Mouse (Mus musculus) cortical plate, adult 2 months (tissue): Measurements from ENCODE around the gene Smc6. TPM values are rescaled to one million over a fixed set of nuclear protein-coding genes. Genes with fewer than 3 reads are reported as not detected.

ENCODE experiments used
- H3K27ac ChIP-seq: fragments of 200-500 bp; 2 replicates; pipeline ENCODE4 v1.5.1; 2012; ENCODE audit warnings: low read length, control low read depth, inconsistent platforms; ENCODE audit not compliant: insufficient read depth
- H3K4me1 ChIP-seq: fragments of 200-500 bp; 2 replicates; pipeline ENCODE4 v1.6.1; 2011; ENCODE audit warnings: low read length; ENCODE audit not compliant: control insufficient read depth, insufficient read depth
- H3K4me3 ChIP-seq: fragments of 200-500 bp; 2 replicates; pipeline ENCODE4 v1.5.1; 2011; ENCODE audit warnings: mild to moderate bottlenecking, low read length, control low read depth; ENCODE audit not compliant: insufficient read depth
- CTCF ChIP-seq: fragments of 200-500 bp; IDR thresholded peaks from 2 replicates; pipeline ENCODE4 v1.5.1; 2011; ENCODE audit warnings: mild to moderate bottlenecking, control low read depth, low read length; ENCODE audit not compliant: insufficient read depth; ENCODE audit errors: extremely low read depth
- POLR2A ChIP-seq: fragments of 200-500 bp; IDR thresholded peaks from 2 replicates; pipeline ENCODE4 v1.6.1; 2011; ENCODE audit warnings: mild to moderate bottlenecking, low read length, control low read depth; ENCODE audit not compliant: insufficient read depth; ENCODE audit errors: extremely low read depth
- polyA plus RNA-seq: library from polyadenylated mRNA; depleted of rRNA; stranded (reverse); fragments of >200 nt; gene quantifications from 2 replicates; pipeline ENCODE4 v1.2.3, GENCODE M21; 2012

Gene Smc6
- polyA plus RNA-seq, 1 experiment = 40.6 TPM

DNA sequence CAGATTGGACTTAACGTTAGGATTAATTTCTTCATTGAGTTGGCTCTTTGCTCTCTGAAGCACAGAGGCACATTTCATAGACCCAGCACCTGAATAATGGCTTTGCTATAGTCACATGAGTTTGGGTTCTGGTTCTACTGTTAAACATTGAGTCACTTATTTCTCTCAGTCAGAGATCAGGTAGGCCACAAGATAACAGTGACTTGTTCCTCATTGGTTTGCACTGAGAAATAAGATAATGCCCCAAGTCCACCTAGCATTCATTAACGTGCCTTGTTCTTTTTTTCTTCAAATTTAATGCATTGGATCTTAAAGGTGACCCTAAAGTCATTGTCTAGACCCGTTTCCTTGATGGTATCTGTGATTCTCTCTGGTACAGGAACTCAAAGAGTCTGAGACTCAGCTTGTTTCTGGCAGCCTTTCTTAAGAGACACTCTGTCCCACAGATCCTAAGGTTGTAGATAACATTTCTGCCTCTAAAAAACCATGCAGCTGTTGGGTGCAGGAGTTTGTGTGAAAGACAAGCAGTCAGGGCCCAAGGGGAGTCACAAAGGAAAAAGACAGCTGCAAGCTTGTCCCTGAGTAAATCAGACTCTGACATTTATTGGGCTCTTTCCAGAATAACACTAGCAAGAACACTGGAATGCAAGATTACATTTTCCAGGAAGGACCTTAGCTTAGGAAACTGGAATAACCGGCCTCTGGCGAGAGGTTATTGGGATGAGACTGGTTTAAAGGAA, 39.0 kb upstream of the Smc6 start:
- H3K4me3 ChIP-seq = no peak overlapping the region
- H3K4me1 ChIP-seq = no peaks in the 10 kb centered on the region
- no peak overlapping the region for H3K27ac ChIP-seq
- TF ChIP-seq POLR2A = no peak

DNA sequence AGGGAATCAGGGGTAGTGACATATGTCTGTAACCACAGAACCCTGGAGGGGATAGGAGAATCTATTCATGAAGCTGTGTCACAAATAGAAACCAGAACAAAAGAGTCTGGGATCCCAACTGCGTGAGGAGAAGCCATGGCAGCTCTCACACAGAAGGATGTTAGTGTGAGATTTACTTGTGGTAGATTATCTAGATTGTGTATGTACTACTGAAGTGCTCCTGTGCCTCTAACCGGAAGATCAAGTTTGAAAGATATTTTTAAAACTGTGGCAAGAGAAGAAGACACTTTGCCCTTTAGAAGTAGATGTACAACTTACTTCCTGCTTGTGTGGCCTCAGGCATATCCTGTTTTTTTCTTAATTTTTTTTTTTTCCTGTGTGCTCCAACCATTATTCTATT, 35.4 kb upstream of the Smc6 start:
- Histone ChIP-seq H3K27ac (no peak overlapping the region), H3K4me1 (no peaks in the 10 kb centered on the region), H3K4me3 (no peak overlapping the region)
- TF ChIP-seq POLR2A (no peak), CTCF (no peak)

DNA sequence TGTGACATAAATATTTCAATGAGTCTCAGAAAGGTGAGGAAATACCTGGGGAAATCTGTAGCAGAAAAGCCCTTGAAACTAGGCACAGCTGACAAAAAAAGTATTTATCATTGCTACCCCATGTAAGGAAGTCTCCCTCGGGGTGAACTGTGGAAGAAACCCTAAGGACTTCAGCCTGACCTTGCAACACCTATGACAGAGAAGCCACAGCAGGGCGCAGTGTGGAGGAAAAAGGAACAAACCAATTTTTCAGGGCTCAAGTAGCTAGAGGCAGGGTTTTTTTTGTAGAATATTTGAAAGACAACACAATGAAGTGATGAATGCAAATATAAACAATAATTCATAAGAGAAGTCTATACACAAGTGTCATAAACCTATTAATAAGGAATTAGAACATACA, 29.7 kb upstream of the Smc6 start:
- H3K27ac ChIP-seq = no peak overlapping the region
- H3K4me3 ChIP-seq = no peak overlapping the region
- TF ChIP-seq CTCF = no peak
- TF ChIP-seq POLR2A = no peak
- no peaks in the 10 kb centered on the region for H3K4me1 ChIP-seq

DNA sequence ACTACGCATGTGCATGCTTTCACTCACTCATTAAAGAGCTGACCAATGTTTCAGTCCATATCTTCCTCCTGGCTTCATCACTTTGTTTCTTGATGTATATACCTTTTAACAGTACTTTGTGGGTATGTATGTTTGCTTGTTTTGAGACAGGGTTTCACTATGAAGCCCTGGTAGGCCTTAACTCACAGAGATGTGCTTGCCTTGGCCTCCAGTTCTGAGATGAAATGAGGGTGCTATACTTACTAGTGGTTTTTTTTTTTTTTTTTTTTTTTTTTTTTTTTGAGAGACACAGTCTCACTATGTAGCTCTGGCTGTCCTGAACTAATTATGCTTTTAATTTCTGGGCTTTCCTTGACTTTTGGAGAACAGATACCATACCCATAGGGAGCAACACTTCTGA, 18.2 kb upstream of the Smc6 start:
- Histone ChIP-seq H3K4me3 (no peak overlapping the region), H3K4me1 (no peaks in the 10 kb centered on the region), H3K27ac (no peak overlapping the region)
- TF ChIP-seq POLR2A (no peak), CTCF (no peak)

DNA sequence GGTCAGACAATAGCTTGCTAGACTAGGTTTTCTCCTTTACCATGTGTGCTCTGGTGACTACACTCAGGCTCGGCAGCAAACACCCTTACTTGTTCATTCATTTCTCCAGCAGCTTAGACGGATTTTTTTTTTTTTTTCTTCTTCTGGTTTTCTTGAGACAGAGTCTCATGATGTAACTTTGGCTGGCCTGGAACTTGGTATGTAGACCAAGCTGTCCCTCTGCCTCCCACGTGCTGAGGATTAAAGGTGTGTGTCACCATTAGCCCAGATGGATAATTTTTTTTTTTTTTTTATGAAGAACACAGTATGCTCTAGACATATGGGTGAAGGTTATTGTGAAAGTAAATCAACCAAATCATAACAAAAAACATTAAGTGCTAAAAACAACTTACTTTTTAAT, 15.4 kb upstream of the Smc6 start:
- TF ChIP-seq CTCF (no peak), POLR2A (no peak)
- Histone ChIP-seq H3K4me1 (no peaks in the 10 kb centered on the region), H3K4me3 (no peak overlapping the region), H3K27ac (no peak overlapping the region)

DNA sequence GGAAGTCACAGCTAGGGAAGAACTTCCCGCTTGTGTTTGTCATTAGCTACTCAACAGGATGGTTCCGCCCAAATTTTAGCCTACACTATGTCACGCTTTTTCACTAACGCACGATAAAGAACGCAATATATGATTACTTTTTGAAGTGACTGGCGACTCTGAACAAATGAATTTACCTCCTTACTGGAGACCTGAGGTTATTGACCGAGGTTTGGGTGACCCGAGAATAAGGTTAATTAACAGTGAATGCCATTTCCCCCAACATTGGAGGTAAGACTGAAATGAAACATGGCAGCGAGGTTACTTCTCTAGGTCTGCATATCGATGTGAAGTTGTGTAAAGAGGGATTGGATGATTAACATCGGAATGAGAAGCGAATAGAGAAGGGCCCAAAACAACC, 791 bp upstream of the Smc6 start:
- no peak overlapping the region for H3K27ac ChIP-seq
- H3K4me1 ChIP-seq = peaks cover 2% of the 10 kb centered on the region; the same call in 1 of the 2 replicates
- peak overlapping the region; percentile 43; the same call in 1 of the 2 replicates for H3K4me3 ChIP-seq

DNA sequence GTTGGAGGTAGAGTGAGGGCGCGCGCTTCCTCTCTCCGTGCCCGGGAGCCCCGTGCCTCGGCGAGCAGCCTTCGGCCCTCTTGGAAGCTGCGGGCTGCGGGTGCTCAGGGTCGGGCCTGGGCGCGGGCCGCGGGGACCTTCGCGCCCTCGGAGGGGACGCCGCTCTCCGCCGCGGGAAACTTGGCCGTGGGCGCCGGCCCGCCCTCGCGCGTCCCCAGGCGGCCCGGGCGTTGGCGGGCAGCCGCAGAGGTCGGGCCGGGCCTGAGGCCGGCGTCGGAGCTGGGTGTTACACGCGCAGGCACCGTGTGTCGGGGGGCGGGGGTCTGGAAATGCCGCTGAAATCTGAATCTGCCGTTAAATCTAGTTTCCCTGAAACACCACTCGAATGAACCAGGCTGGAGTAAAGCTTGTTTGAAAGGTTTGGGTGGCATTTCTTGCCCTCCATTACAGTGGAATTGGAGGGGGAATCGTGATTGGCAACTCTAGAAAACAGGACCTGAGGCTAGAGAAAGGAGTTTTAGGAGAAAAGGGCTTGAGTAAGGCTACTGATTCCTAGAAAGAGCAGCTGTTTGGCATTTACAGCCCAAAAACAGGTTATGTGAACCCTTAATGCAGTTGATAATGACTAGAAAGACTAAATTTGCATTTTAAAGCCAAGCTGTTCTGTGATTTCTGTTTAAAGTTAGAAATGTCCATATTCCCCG, 748 bp downstream of the Smc6 start:
- H3K4me1 ChIP-seq = peaks cover 2% of the 10 kb centered on the region; the same call in 1 of the 2 replicates
- TF ChIP-seq CTCF (no peak), POLR2A (no peak)
- peak overlapping the region; percentile 43 for H3K4me3 ChIP-seq
- peak overlapping the region; percentile 96 for H3K27ac ChIP-seq

More for the DNA sequence above, 791 bp upstream of the Smc6 start:
- TF ChIP-seq CTCF (no peak), POLR2A (no peak)

DNA sequence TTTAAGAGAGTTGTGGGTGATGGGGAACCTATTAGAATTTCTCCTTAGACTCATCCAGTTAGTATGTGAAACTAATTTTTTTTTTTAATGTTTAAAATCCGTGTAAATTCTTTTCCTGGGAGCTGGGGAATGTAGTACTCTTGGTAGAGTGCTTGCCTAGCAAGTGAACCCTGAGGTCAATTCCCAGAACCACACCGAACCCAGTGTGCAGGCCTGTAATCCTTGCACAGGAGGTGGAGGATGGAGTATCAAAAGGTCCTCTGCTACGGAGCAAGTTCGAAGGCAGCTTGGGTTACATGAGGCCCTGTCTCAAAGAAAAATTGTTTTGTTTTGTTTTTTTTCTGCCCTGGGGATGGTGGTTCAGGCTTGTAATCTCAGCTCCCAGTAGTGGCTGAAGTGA, 1.3 kb downstream of the Smc6 start:
- TF ChIP-seq CTCF (no peak), POLR2A (no peak)
- Histone ChIP-seq H3K27ac (no peak overlapping the region), H3K4me1 (peaks cover 2% of the 10 kb centered on the region; the same call in 1 of the 2 replicates), H3K4me3 (peak overlapping the region; percentile 43)

DNA sequence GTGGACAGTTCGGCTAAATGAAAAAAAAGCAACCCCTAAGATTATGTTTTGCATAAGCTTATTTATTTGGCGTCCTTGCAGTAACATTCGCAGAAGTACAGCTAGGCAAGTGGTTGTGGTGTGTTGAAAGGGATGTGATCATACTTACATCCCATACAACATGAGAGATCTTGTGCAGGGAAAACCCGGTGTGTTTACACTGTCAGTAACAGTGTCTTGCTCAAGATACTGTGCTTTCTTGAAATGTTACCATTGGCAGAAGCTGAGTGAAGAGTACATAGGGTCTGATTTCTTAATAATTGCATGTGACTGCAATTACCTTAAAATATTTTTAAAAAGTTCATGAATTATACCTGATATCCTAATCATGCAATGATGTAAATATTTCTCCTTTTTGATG, 6.9 kb downstream of the Smc6 start:
- no peak overlapping the region for H3K27ac ChIP-seq
- TF ChIP-seq CTCF = no peak
- TF ChIP-seq POLR2A = no peak
- no peak overlapping the region for H3K4me3 ChIP-seq

DNA sequence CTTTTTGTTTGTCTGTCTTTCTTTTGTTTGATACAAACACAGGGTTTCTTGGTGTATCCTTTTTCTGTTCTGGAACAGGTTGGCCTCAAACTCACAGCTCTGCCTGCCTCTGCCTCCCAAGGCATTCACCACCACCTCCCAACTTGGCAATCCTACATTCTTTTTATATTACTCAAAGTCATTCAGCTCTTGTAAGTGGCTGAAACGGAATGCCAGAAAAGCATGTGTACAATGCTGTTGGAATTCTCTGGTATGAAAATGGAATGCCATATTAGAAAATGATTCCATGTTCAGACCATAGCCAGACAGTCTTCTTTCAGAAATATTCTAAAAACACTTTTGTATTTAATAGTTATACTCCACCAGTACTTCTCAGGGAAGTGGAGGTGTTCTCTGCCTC, 7.5 kb downstream of the Smc6 start:
- H3K27ac ChIP-seq = no peak overlapping the region
- H3K4me3 ChIP-seq = no peak overlapping the region
- no peak for TF ChIP-seq POLR2A
- no peaks in the 10 kb centered on the region for H3K4me1 ChIP-seq

More for the DNA sequence above, 6.9 kb downstream of the Smc6 start:
- peaks cover 2% of the 10 kb centered on the region; the same call in 1 of the 2 replicates for H3K4me1 ChIP-seq

DNA sequence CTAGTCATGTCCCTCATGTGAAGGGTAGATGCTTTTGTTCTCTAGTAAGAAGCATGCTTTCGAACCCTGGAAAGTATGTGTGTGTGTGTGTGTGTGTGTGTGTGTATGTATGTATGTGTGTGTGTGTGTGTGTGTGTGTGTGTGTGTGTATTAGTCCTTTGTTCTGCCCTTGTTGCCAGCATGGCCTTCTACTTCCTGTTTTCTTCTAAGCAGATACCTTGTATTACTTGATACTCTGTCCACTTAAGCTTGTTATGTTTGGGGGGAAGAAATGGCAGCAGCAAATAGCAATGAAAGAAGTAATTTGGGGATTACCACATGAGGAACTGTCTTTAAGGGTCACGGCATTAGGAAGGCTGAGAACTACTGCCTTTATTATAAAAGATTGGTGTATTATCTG, 10.9 kb downstream of the Smc6 start:
- Histone ChIP-seq H3K4me3 (no peak overlapping the region), H3K27ac (no peak overlapping the region), H3K4me1 (no peaks in the 10 kb centered on the region)
- TF ChIP-seq POLR2A (no peak), CTCF (no peak)
